Mouse (Mus musculus) liver, adult (tissue): ENCODE measurements around the gene Ccdc151.

Experiments
- GATA4 ChIP-seq: IDR thresholded peaks from 2 replicates; pipeline ENCODE4 v1.6.1; 2014; ENCODE audit warnings: mild to moderate bottlenecking, low read length; ENCODE audit not compliant: insufficient replicate concordance

The Ccdc151 gene

DNA sequence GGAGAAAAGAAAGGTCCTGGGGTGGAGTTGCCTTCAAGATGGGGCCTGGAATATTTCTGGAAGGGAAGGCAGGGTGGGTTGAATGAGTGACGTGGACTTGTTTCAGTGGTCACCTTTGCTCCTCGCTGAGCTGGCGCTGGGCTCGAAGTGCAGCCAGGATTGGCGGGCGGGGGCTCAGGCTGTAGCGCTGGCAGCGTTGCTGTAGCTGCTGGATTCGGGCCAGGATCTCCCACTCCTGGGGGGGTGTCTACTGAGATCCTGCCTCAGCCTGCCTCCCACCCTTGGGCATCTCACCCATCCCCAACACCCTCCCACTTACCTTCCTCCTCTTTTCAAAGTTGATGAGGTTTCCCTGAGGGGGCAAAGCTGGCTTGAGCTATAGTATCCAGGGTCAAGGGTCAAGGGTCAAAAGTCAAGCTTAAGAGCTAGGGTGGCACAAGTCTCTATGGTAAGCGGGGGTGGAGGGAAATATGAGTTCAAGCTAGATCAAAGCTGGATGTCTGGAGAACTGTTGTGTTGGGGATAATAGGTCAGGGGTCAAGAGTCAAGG, 25.7 kb downstream of the Ccdc151 start:
- TF ChIP-seq GATA4 = no peak

DNA sequence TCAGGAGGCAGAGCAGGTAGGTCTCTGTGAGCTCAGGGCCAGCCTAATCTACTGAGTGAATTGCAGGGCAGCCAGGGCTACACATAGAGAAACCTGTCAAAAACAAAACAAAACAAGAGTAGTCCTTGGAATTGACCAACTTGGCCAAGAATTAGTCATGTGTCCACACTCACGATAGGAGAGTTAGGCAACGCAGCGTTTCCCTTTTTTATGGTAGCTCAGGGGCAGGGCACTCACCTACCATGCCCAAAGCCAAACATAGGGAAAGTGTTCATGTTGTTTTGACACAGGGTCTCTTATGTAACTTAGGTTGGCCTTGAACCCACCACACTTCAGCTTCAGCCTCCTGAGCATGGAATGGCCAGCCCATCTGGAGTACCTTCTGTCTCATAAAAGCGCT, 33.1 kb downstream of the Ccdc151 start:
- no peak for TF ChIP-seq GATA4

GRCm38 (mm10) chr9:21968883-21969282, 33.6 kb downstream of the Ccdc151 start:
- TF ChIP-seq GATA4 = no peak

DNA sequence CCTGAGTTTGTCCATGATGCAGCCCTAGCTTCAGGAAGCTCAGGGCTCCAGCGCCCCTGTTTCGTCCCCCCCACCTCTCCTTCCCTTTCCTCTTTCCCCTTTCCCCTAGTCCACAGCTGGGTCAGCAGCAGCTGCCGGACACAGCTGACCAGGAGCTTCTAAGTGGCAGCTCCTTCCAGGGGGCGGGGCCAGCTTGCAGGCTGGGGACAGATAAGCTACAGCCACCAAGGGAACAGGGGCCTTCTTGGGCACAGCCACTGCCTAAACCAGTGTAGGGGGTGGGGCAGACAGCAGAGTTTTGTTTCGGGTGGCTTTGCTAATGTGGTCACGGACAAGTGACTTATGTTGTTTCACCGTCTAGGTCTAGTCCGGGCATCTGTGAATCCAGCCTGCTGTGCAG, 39.0 kb downstream of the Ccdc151 start, which contains the start of gene Epor:
Gene Epor, minus strand, starts transcription at position 90 of the 400 bp plus-strand sequence.
- TF ChIP-seq GATA4 = no peak; the same call in 1 of the 2 replicates

- TF ChIP-seq GATA4 = peak; percentile 52; the same call in 1 of the 2 replicates
Measured at GRCm38 (mm10) chr9:21962416-21963059, 39.9 kb downstream of the Ccdc151 start.

DNA sequence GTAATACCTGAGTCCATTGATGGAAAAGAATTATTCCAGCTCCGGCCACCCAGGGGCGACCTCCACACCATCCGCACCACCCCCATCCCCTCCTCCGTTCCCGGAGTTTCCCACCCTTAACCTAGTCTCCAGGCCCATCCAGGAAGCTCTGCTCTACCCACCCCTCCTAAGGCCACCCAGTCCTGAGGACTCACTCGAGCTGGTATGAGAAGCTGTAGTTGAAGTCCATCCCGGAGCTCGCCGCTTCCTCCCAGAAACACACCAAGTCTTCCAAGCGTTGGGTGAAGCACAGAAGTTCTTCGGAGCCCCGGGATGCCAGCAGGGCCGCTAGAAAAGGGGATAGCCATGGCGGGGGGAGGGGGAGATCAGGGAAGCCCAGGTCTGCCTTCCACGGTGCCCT, 40.4 kb downstream of the Ccdc151 start:
- TF ChIP-seq GATA4 = no peak

DNA sequence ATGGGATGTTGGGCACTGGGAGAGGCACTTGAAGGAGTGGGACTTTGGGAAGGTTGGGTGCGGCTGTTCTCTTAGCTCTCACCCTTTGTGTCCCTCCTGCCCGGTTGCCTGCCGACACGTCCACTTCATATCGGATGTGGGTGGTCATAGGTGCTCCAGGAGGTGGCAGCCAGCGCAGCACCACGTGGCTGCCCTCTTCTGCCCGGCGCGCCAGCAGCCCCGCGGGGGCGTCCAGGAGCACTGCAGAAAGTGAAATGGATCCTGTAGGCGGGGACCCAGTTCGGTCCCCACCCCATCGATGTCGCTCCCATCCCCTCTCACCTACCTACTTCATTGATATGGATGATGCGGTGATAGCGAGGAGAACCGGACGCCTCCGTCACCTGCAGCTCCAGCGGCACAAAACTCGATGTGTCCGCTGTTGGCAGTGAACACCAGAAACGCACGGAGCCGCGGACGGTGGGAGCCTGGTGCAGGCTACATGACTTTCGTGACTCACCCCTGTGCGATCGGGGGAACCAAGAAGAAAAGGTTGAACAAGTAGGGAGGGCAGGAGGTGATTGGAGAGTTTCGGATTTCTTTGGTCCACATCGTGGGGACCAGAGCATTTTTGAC, 41.0 kb downstream of the Ccdc151 start:
- no peak for TF ChIP-seq GATA4

DNA sequence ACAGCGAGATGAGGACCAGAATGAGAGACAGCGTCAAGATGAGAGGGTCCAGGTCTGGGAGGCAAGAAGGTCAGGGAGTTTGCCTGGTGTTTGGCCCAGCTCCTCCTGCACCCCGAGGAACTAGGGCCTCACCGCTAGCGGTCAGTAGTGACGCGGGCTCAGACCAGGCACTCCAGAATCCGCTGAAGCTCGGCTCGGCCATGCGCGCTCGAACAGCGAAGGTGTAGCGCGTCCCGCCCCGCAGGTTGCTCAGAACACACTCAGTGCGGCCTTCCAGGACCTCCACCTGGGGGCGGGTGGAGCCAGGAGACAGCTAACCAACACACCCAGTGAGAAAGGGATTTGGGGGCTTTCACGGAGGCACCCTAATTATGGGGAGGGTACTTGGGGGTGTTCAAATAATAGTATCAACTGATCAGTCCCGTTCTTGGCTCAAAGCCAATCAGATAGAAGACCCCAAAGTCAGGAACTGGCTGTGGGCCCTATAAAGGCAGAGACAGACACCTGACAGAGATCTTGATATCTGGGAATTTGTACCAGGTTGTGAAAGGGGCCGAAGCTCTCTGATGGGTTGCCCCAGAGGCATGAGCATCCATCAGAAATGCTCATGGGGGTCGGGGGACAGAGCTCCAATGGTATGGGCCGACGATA, 41.8 kb downstream of the Ccdc151 start:
- no peak for TF ChIP-seq GATA4

DNA sequence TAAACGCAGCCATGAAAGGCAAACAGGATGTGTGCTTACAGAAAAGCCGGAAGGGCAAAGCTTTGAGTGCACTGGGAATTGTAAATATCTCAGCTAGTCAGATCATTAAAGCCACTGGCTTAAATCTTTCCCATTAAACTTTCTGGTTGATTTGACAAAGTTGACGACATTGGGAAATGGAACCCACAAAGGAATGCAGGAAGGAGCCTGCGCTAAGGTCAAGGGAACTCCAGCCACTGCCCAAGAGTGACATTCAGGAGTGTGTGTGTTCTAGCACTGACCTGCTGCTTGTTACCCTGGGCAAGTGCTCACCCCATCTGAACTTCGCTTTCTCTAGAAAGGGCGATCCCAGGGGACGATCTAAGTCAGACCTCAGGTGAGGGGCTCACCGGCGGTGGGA, 42.3 kb downstream of the Ccdc151 start:
- TF ChIP-seq GATA4 = no peak

DNA sequence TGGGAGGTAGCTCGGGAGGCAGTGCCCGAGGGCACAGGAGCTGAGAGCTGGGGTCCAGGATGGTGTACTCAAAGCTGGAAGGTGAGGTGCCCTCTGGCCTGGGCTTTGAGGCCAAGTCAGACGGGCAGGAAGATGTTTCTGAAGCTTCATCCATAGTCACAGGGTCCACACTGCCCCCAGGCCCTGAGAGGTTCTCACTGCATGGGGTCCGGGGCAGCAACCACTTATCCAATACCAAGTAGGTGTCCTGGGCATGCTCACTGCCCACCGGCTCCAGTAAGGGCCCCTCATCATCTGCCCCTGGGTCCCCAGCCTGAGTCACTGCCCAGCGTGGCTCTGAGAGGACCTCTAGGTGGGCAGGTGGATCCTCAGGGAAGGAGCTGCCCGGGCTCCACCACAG, 43.2 kb downstream of the Ccdc151 start:
- TF ChIP-seq GATA4 = no peak

DNA sequence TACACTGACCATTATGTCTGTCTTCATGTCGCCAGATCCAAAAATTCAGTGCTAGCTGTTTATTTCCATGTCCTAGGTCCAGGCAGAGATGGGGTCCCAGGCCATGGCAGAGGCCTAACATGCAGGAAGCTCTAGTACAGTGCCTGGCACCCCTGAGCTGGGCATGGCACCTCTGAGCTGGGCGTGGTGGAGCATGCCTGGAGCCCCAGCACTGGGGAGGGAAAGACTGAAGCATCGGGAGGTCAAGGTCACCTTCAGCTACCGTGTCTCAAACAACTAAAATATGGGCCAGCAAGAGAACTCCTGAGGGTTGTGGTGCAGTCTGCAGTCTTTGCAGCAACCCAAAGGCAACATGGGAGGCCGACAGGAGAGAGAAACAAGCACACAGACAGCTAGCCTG, 44.1 kb downstream of the Ccdc151 start:
- TF ChIP-seq GATA4 = no peak

DNA sequence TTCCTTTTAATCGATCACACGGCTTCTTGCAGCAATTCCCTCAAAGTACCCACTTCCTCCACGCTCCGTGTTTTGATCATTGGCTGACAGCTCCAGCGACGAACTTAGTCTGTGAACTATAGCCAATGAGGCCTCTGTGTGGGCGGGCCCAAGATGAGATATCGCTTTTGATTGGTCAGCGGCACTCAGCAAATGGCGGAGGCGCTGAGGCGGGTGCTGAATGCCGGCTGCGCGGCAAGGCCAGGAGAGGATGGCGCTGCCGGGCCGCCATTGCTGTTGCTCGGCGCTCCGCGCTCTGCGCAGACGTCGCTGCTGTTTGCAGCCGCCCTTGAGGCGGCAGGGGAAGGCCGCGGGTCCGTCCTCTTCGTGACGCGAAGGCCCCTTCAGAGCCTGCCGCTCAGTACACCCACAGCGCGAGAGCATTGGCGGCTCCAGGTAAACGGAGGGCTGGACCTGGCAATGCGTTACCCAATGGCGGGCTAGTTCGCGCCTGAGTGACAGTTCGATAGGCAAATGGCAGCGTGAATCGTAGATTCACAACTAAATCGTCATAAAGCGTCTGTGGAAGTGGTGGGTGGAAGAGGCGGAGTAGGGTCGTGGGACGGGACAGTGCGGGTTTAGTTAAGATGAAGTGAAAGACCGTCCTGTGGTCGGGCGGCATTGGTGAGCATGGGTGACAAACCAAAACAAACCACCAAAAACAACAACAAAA, 46.7 kb downstream of the Ccdc151 start, which contains the start of gene Swsap1:
Gene Swsap1, plus strand, starts transcription at position 186 of the 712 bp plus-strand sequence.
- TF ChIP-seq GATA4 = no peak

- no peak for TF ChIP-seq GATA4
Measured at GRCm38 (mm10) chr9:21955225-21955569, 47.2 kb downstream of the Ccdc151 start.

DNA sequence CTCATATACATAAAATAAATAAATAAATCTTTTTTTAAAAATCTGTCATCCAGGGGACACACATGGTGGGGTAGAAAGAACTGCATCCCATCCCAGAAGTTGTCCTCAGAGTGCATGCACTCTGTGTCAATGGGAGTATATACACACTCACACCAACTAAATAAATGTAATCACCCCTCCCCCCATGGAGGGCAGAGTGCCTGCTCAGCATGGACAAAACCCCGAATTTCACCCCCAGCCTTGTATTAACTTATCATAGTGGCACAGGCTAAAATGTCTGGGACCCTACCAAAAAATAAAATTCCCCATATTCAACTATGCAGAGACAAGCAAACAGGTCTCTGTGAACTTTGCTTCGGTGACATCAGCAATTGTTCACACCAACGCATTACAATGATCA, 47.8 kb downstream of the Ccdc151 start:
- no peak for TF ChIP-seq GATA4

DNA sequence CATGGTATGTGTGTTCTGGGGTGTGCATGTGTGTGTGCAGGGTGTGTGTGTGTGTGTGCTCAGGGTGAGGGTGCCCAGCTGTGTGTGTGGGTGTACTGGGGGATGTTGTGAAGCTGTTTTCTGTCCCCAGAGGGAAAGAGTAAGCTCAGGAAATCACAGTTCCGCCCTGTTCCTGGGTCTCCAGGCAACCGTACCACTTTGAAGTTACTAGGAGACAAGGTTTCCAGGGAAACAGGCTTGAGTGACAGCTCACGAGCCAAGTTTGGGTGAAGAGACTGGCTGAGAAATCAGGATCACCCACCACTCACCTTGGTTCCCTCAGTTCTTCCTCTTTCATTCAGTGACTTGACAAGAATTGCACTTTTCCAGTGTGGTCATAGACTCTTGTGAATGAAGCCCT, 48.8 kb downstream of the Ccdc151 start:
- no peak for TF ChIP-seq GATA4
